8 mouse cellular contexts compared by ENCODE assay signal in the genomic region with DNA sequence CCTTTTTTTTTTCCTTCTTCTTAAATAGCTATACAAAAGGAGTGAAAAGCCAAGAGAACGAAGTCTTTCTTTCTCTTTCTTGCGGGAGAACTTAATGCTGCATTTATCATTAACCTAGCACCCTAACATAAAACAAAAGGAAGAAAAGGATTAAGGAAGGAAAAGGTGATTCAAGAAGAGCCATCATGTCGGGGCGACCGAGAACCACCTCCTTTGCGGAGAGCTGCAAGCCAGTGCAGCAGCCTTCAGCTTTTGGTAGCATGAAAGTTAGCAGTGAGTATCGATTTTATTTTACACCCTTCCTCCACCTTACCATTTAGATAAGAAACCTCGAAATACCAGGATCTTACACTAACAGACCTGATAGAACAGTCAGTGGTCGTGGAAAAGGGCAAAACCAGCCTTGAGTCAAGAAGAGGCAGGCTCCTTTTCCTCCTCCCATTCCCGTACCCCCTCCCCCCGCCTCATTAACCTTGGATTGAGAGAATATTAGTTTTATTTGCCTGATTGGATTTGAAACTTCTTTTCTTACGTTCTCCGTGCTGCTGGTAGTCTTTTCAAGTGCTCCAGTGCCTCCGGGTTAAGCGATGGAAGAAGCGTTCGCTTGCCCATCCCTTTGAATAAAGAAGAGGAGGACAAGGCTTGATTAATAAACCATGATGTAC. TPM values are rescaled to one million over a fixed set of nuclear protein-coding genes. Genes with fewer than 3 reads are reported as not detected.
DNase-seq lines count a peak whose midpoint lies in the region; ATAC-seq and TF ChIP-seq lines count a peak whose summit lies in the region.

No protein-coding gene starts in this region.

- DNase-seq in kidney, adult 11 months = no peak
- DNase-seq in adipocyte (ENCODE audit: low spot score) = peak; percentile 48
- DNase-seq in liver, adult 2 months (ENCODE audit: extremely low read depth, low read depth, low spot score) = peak; percentile 63
- peak; percentile 49 for DNase-seq in retina, embryonic 14.5 days (ENCODE audit: low spot score)
- DNase-seq in layer of hippocampus, adult 18-20 months (ENCODE audit: low spot score in 2 of 2) = no peak
- DNase-seq in urinary bladder, postnatal 10 days (ENCODE audit: low spot score) = no peak

- no peaks in the 10 kb centered on the region for H3K9me3 ChIP-seq in kidney, embryonic 15.5 days (replicated peaks)
- no peaks in the 10 kb centered on the region for H3K9me3 ChIP-seq in forebrain, embryonic 15.5 days

- no peak for TF ChIP-seq CTCF in liver, adult 2 months (IDR thresholded peaks at IDR 0.05; ENCODE audit: low read depth, low read length)

- H3K27ac ChIP-seq in kidney, embryonic 15.5 days = peak overlapping the region; percentile 66; the same call in 1 of the 2 replicates
- peak overlapping the region; percentile 99 for H3K27ac ChIP-seq in forebrain, embryonic 15.5 days (replicated peaks)
- H3K27ac ChIP-seq in liver, adult 2 months (replicated peaks; ENCODE audit: insufficient read depth, low read depth, low read length) = peak overlapping the region; percentile 45

- peaks cover 15% of the 10 kb centered on the region; the same call in 1 of the 2 replicates for H3K79me2 ChIP-seq in liver, adult 2 months (ENCODE audit: control insufficient read depth, insufficient read depth, low read length)

- 0 out of 2 replicates have a peak, but pooled peaks cover 4% of the 10 kb centered on the region for H3K36me3 ChIP-seq in kidney, embryonic 15.5 days
- no peaks in the 10 kb centered on the region for H3K36me3 ChIP-seq in forebrain, embryonic 15.5 days
- no peaks in the 10 kb centered on the region for H3K36me3 ChIP-seq in liver, adult 2 months (ENCODE audit: control insufficient read depth, insufficient read depth, low read length)

- no peak for ATAC-seq in kidney, embryonic 15.5 days (replicated peaks; ENCODE audit: low FRiP score)
- no peak for ATAC-seq in forebrain, embryonic 15.5 days (replicated peaks)

- no peak for TF ChIP-seq POLR2A in liver, adult 2 months (IDR thresholded peaks at IDR 0.05; ENCODE audit: extremely low read depth, insufficient read depth, low read length)

- peak overlapping the region; percentile 98 for H3K4me3 ChIP-seq in kidney, embryonic 15.5 days (replicated peaks)
- H3K4me3 ChIP-seq in forebrain, embryonic 15.5 days = peak overlapping the region; percentile 72
- peak overlapping the region; percentile 79 for H3K4me3 ChIP-seq in liver, adult 2 months (ENCODE audit: insufficient read depth, low read depth, low read length)

- under 1% methylated on average over 17 of the region's 17 CpGs for WGBS in kidney, embryonic 15.5 days
- WGBS in forebrain, embryonic 15.5 days = under 1% methylated on average over 17 of the region's 17 CpGs
- 1% methylated on average over 17 of the region's 17 CpGs for WGBS in liver, adult 2 months

- H3K9ac ChIP-seq in kidney, embryonic 15.5 days = peak overlapping the region; percentile 98
- H3K9ac ChIP-seq in forebrain, embryonic 15.5 days (replicated peaks) = peak overlapping the region; percentile 100
- H3K9ac ChIP-seq in liver, adult 2 months (ENCODE audit: low read depth, low read length) = peak overlapping the region; percentile 72

- H3K27me3 ChIP-seq in kidney, embryonic 15.5 days = no peaks in the 10 kb centered on the region
- H3K27me3 ChIP-seq in forebrain, embryonic 15.5 days = no peaks in the 10 kb centered on the region
- no peaks in the 10 kb centered on the region for H3K27me3 ChIP-seq in liver, adult 2 months (ENCODE audit: control insufficient read depth, insufficient read depth, low read length)

- H3K4me1 ChIP-seq in kidney, embryonic 15.5 days = peaks cover 36% of the 10 kb centered on the region
- H3K4me1 ChIP-seq in forebrain, embryonic 15.5 days = peaks cover 40% of the 10 kb centered on the region
- H3K4me1 ChIP-seq in liver, adult 2 months (ENCODE audit: control insufficient read depth, insufficient read depth, low read length) = peaks cover 12% of the 10 kb centered on the region

- peak overlapping the region; percentile 70 for H3K4me2 ChIP-seq in kidney, embryonic 15.5 days
- H3K4me2 ChIP-seq in forebrain, embryonic 15.5 days (replicated peaks) = peak overlapping the region; percentile 82

RNA-seq across cellular contexts. Expression of a gene that starts 1.7 kb away (rescaled TPM):
- polyA plus RNA-seq in kidney, embryonic 15.5 days (2015; fragmentation: Nextera tagmentation; extraction: Ambion mirVana) = 58.4 and 60.0 TPM in 2 replicates
- polyA plus RNA-seq in forebrain, embryonic 15.5 days (2015; fragmentation: Nextera tagmentation; extraction: Ambion mirVana) = 163 TPM in 2 replicates
- total RNA-seq in liver, adult 2 months (2014; rRNA removed) = 11.8 and 13.4 TPM in 2 replicates
- polyA plus RNA-seq in liver, adult 2 months (2012; rRNA removed) = 4.8 and 5.8 TPM in 2 replicates
- 100 to 1,000 TPM; 145 to 146 TPM for total RNA-seq in layer of hippocampus, adult 18-20 months (2021)

Comparison
In these comparisons a context has a peak if more than half of its experiments do, and no peak if none do; other contexts are left out.
1. H3K27ac ChIP-seq: peak in every context shown above with its lines; median percentile 99 in forebrain, embryonic 15.5 days; 66 in kidney, embryonic 15.5 days; 45 in liver, adult 2 months.
2. DNase-seq: peak in adipocyte (single experiment), liver, adult 2 months (single experiment) and retina, embryonic 14.5 days (single experiment); none in kidney, adult 11 months (single experiment), layer of hippocampus, adult 18-20 months (0 of 2) and urinary bladder, postnatal 10 days (single experiment).
3. Peak in every context shown above with its lines, with median percentiles within 50 percentile points of each other: H3K4me3 ChIP-seq and H3K9ac ChIP-seq.